Mouse (Mus musculus): ENCODE data around the gene Trim7.

DNA sequence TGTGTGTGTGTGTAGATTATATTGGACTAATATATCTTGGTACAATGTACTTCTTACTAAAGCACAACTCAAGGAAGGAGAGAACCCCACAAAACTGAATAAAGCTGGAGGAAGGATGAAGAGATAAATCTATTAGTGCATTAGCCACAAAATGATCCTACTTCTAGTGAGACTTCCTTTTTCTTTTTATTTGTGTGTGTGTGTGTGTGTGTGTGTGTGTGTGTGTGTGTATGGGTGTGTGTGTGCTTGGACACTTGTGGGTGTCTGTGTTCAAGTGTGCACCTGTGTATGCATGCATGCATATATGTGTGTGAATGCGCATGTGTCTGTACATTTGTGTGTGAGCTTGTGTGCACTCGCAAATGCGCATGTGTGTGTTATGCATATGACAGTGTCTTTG is 32.8 kb upstream of the Trim7 start:
- TF ChIP-seq MAX (IDR thresholded peaks at IDR 0.05) (no peak), CTCF (IDR thresholded peaks at IDR 0.05; ENCODE audit: control insufficient read depth, insufficient read depth, insufficient read length) (no peak), USF1 (IDR thresholded peaks at IDR 0.05; ENCODE audit: low read depth) (no peak)

Measured in C2C12 (cell line).